Mouse (Mus musculus): ENCODE data around the gene Elfn1. TPM values are rescaled to one million over a fixed set of nuclear protein-coding genes. Genes with fewer than 3 reads are reported as not detected.

Elfn1 gene
- not detected in 4 replicates for total RNA-seq (2023; ENCODE audit: inconsistent age)

GRCm38 (mm10) chr5:139907714-139908242, at the start of gene Elfn1:
Gene Elfn1, plus strand, starts transcription at chr5:139907943.

Other genes with a start within 250 kb of the Elfn1 start
- gene Micall2, start 171.6 kb upstream of the Elfn1 start, total RNA-seq (2023; ENCODE audit: inconsistent age): 0.15 TPM in 1 of 4 replicates, not detected in the others
- 109 to 134 TPM (median 115 TPM) in 4 replicates for gene Ints1, start 132.3 kb upstream of the Elfn1 start, total RNA-seq (2023; ENCODE audit: inconsistent age)
- 307 to 328 TPM (median 317 TPM) in 4 replicates for gene Mafk, start 116.4 kb upstream of the Elfn1 start, total RNA-seq (2023; ENCODE audit: inconsistent age)
- gene Tmem184a, start 88.0 kb upstream of the Elfn1 start, total RNA-seq (2023; ENCODE audit: inconsistent age): 0.13 TPM in 1 of 4 replicates, not detected in the others
- not detected in 4 replicates for gene Gm26938, start 81.5 kb upstream of the Elfn1 start, total RNA-seq (2023; ENCODE audit: inconsistent age)
- gene Psmg3, start 81.1 kb upstream of the Elfn1 start, total RNA-seq (2023; ENCODE audit: inconsistent age): 12.0 to 13.9 TPM (median 12.8 TPM) in 4 replicates